Mouse (Mus musculus) intestine, postnatal 0 days (tissue): ENCODE measurements around the gene Sco2. TPM values are rescaled to one million over a fixed set of nuclear protein-coding genes. Genes with fewer than 3 reads are reported as not detected.

Experiments used
- ATAC-seq: fragments of 200-750 bp; cut with Nextera tagmentation; 2 replicates; pipeline ENCODE4 v1.8.0; 2017; ENCODE audit warnings: mild to moderate bottlenecking, moderate TSS enrichment, moderate library complexity
- H3K27ac ChIP-seq: fragments of 300-500 bp; sonication (generic); 2 replicates; pipeline ENCODE4 v1.5.1; 2014; ENCODE audit warnings: mild to moderate bottlenecking, low read depth, low read length, moderate library complexity
- H3K27me3 ChIP-seq: fragments of 300-500 bp; sonication (generic); replicated peaks from 2 replicates; pipeline ENCODE4 v1.6.1; 2014; ENCODE audit warnings: low read length, mixed read lengths; ENCODE audit not compliant: control insufficient read depth, insufficient read depth
- H3K36me3 ChIP-seq: fragments of 300-500 bp; sonication (generic); 2 replicates; pipeline ENCODE4 v1.6.1; 2014; ENCODE audit warnings: mild to moderate bottlenecking, moderate library complexity; ENCODE audit not compliant: control insufficient read depth, insufficient read depth
- H3K4me1 ChIP-seq: fragments of 300-500 bp; sonication (generic); replicated peaks from 2 replicates; pipeline ENCODE4 v1.6.1; 2014; ENCODE audit warnings: antibody characterized with exemption, low read length, mixed read lengths; ENCODE audit not compliant: control insufficient read depth, insufficient read depth
- H3K4me2 ChIP-seq: fragments of 300-500 bp; sonication (generic); replicated peaks from 2 replicates; pipeline ENCODE4 v1.6.1; 2014; ENCODE audit warnings: low read depth, mild to moderate bottlenecking, moderate library complexity
- H3K4me3 ChIP-seq: fragments of 300-500 bp; sonication (generic); 2 replicates; pipeline ENCODE4 v1.5.1; 2014; ENCODE audit warnings: low read depth, low read length
- H3K9ac ChIP-seq: fragments of 300-500 bp; sonication (generic); 2 replicates; pipeline ENCODE4 v1.6.1; 2014; ENCODE audit warnings: mild to moderate bottlenecking, low read depth, low read length
- H3K9me3 ChIP-seq: fragments of 300-500 bp; sonication (generic); 2 replicates; pipeline ENCODE4 v1.6.1; 2016; ENCODE audit warnings: mixed run types; ENCODE audit not compliant: control insufficient read depth
- CTCF ChIP-seq: sonication (generic); IDR thresholded peaks from 2 replicates; pipeline ENCODE4 v1.5.1; 2016; ENCODE audit warnings: low read depth, mild to moderate bottlenecking, control low read depth, antibody characterized with exemption, moderate library complexity
- WGBS: fragments of 180-500 bp; shearing (Covaris S2); extraction: QIAGEN DNeasy Blood & Tissue Kit; methylation state at CpG from one replicate; pipeline ENCODE4 v1.1.7; 2014; 5-methylcytosine and 5-hydroxymethylcytosine counted together
- polyA plus RNA-seq: library from polyadenylated mRNA; unstranded; fragments of >200 nt; fragmentation: Nextera tagmentation; extraction: Ambion mirVana; gene quantifications from 2 replicates; pipeline ENCODE4 v1.2.1, GENCODE M21; 2015

The Sco2 gene
- polyA plus RNA-seq, 1 experiment from 2014 or later = 18.0 TPM

DNA sequence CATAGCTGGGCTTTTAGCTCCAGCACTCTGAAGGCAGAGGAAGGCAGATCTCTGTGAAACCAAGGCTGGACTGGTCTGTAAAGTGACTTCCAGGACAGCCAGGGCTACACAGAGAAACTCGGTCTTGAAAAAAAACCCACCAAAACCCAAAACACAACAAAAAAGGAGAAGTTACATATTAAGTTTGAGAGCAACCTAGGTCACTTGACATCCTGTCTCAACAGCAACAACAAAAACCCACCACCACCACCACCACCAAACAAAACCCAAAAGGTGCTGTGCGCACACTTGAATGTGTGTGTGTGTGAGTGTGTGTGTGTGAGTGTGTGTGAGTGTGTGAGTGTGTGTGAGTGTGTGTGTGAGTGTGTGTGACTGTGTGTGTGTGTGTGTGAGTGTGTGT, 34.0 kb downstream of the Sco2 start:
- Histone ChIP-seq H3K4me3 (no peak overlapping the region), H3K9ac (no peak overlapping the region), H3K36me3 (no peaks in the 10 kb centered on the region), H3K9me3 (no peaks in the 10 kb centered on the region), H3K27ac (no peak overlapping the region), H3K4me1 (no peaks in the 10 kb centered on the region), H3K4me2 (no peak overlapping the region), H3K27me3 (no peaks in the 10 kb centered on the region)
- 92% methylated on average over 2 of the region's 2 CpGs for WGBS
- no peak for ATAC-seq
- no peak for TF ChIP-seq CTCF

DNA sequence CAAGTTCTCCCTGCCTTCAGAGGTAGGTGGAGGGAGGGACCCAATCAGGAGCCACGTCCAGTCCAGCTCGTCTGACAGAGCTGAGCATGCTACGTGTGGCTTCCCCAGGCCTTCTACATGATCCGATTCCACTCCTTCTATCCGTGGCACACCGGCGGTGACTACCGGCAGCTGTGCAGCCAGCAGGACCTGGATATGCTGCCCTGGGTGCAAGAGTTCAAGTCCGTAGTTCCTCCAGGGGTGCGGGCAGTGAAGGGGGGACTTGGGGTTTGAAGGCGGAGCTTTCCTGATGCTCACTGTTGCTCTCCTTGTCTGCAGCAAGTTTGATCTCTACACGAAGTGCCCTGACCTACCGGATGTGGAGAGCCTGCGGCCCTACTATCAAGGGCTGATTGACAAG, 37.2 kb downstream of the Sco2 start:
- ATAC-seq = no peak
- no peaks in the 10 kb centered on the region for H3K36me3 ChIP-seq
- no peaks in the 10 kb centered on the region for H3K9me3 ChIP-seq
- no peaks in the 10 kb centered on the region for H3K27me3 ChIP-seq
- no peak overlapping the region for H3K9ac ChIP-seq
- H3K4me1 ChIP-seq = no peaks in the 10 kb centered on the region
- TF ChIP-seq CTCF = no peak
- H3K4me2 ChIP-seq = no peak overlapping the region
- H3K27ac ChIP-seq = no peak overlapping the region
- H3K4me3 ChIP-seq = no peak overlapping the region
- 81% methylated on average over 14 of the region's 14 CpGs for WGBS

DNA sequence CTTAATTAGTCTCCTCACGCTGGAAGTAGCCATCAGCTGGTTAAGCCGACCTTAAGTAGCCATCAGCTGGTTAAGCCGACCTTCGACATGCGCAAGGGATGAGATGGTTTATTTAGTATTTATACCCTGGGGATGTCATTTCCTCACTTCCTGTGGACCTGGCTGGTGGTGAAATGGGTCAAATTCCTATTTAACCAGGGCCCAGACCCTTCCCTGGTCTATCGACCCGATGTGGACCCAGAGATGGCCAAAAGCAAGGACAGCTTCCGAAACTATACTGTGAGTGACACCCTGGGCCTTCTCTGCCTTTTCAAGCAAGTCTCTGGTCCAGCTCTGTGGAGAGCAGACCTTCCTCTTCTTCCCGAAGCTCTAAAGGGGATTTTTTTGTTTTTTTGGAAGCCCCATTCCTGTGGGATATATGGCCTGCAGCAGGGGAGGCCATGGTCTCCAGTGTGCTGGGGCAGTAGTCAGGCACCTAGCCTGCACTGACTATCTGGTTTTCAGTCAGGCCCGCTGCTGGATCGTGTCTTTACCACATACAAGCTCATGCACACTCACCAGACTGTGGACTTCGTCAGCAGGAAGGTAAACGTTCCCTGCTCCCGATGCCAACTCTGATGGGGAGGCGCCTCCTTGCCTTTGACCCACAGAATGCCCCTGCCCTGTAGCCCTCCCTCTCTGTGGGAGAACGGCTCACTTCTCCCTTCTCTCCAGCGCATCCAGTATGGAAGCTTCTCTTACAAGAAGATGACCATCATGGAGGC, 38.7 kb downstream of the Sco2 start:
- no peak for ATAC-seq
- 75% methylated on average over 17 of the region's 17 CpGs for WGBS
- TF ChIP-seq CTCF = no peak

DNA sequence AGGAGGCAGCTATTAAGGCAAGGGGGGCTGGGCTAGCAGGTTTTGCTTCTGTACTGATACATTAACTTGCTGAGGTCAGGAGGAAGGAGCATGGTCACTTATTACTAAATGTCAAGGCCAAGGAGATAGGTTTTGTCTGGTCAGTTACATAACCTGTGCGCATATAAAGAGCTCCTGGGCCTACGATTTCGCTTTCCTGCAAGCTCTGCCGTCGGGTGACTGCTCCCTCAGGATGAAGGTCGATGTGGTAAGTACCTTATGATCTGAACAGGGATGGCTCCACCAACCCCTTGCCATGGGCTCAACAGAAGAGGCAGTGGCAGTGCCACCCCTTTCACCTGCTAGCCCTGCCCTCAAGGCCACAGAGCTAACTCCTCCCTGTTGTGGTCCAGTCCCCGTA, 39.4 kb downstream of the Sco2 start, which contains the start of gene Miox:
TSS of gene Miox (plus strand) at position 128 of the 400 bp plus-strand sequence.
- Histone ChIP-seq H3K4me3 (no peak within 1 kb of the TSS), H3K9ac (no peak within 1 kb of the TSS), H3K4me1 (no peaks in the 10 kb centered on the region), H3K9me3 (no peaks in the 10 kb centered on the region), H3K27ac (no peak within 1 kb of the TSS), H3K36me3 (no peaks in the 10 kb centered on the region), H3K27me3 (no peaks in the 10 kb centered on the region), H3K4me2 (no peak within 1 kb of the TSS)
- ATAC-seq = no peak
- WGBS = 86% methylated on average over 7 of the region's 7 CpGs
- no peak for TF ChIP-seq CTCF

More for the DNA sequence above, 38.7 kb downstream of the Sco2 start:
- no peaks in the 10 kb centered on the region for H3K27me3 ChIP-seq
- H3K27ac ChIP-seq = no peak overlapping the region
- H3K9me3 ChIP-seq = no peaks in the 10 kb centered on the region
- no peak overlapping the region for H3K9ac ChIP-seq
- no peaks in the 10 kb centered on the region for H3K4me1 ChIP-seq
- H3K4me2 ChIP-seq = no peak overlapping the region
- H3K4me3 ChIP-seq = no peak overlapping the region
- no peaks in the 10 kb centered on the region for H3K36me3 ChIP-seq

DNA sequence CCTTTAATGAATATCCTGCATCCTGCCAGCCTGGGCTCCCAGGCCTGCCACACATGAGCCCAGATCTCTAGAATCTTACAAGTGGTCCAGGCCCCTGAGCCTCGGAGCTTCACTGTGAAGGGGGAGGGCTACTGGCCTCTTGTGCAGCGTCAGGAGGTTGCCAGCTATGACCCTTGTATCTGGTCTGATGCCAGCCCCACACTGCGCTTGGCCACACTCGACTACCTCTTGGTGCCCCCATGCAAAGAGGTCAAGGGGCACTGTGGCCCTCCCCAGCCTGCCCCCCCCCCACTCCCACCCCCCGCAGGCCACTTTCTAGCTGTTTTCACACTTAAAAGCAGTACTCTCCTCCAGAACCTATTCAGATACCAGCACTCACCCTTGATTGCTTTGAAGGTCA, 47.2 kb downstream of the Sco2 start:
- 54% methylated on average over 5 of the region's 5 CpGs for WGBS
- ATAC-seq = no peak

DNA sequence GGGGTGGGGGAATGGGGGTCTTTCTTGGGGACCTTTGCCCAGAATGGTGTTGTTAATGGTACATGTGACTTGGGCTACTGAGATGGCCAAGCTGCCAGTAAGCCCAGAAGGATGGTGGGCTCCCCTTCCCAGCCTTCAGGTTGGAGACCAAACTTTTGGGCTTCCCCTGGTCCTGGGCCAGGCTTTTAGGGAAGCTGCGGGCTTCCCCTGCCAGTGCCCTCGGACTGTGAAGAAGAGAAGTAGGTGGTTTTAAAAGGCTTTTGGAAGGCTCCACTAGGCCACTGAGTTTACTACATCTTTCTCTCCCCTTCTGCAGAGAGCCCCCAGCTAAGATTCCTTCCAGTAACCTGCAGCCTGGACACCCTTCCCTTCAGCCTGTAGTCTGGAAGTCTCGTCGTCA, 50.0 kb downstream of the Sco2 start:
- H3K27ac ChIP-seq = no peak overlapping the region
- H3K27me3 ChIP-seq = 0 out of 2 replicates have a peak, but pooled peaks cover 4% of the 10 kb centered on the region
- 87% methylated on average over 4 of the region's 4 CpGs for WGBS
- H3K9me3 ChIP-seq = no peaks in the 10 kb centered on the region
- no peak for ATAC-seq
- H3K9ac ChIP-seq = no peak overlapping the region
- no peaks in the 10 kb centered on the region; the same call in 1 of the 2 replicates for H3K4me1 ChIP-seq
- TF ChIP-seq CTCF = no peak
- H3K4me3 ChIP-seq = no peak overlapping the region
- no peak overlapping the region for H3K4me2 ChIP-seq
- H3K36me3 ChIP-seq = no peaks in the 10 kb centered on the region

More for the DNA sequence above, 47.2 kb downstream of the Sco2 start:
- Histone ChIP-seq H3K27me3 (0 out of 2 replicates have a peak, but pooled peaks cover 4% of the 10 kb centered on the region), H3K36me3 (no peaks in the 10 kb centered on the region), H3K27ac (no peak overlapping the region), H3K9me3 (no peaks in the 10 kb centered on the region), H3K4me1 (no peaks in the 10 kb centered on the region; the same call in 1 of the 2 replicates), H3K4me3 (no peak overlapping the region), H3K9ac (no peak overlapping the region), H3K4me2 (no peak overlapping the region)
- no peak for TF ChIP-seq CTCF
